Mouse (Mus musculus): ENCODE data around the gene Fbxo44. TPM values are rescaled to one million over a fixed set of nuclear protein-coding genes. Genes with fewer than 3 reads are reported as not detected.

Fbxo44 gene
- polyA plus RNA-seq, 1 experiment from 2014 or later = 1.7 TPM

DNA sequence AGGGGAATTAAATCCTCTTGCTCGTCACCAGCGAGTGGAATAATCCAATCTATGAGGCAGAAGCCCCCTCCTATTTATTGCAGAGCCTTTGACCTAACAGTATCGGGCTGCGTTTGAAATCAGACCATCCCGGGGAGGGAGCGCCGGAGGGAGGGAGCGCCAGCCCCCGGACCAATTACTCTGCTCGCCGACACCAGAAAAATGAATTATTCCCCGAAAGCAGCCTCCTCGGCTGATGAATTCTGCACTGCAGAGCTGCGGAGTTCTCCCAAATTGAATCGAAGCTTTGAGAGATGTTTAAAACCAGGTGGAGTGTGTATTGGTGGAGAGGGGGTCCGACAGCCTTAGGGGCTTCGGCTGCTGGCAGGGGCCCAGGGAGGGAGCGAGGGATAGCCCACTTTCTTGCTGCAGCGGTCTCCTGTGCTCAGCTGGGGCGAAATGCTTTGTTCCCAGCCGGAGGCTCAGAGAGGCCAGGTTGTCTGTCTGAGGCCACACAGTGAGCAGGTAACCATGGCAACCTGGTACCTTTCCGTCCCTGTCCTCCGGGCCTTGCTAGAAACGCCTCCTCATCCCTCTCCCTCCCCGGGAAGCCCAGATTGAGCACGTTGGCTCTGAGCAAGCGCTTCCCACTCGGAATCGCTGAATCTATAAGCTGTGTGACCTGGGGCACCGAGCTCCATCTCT, 13.7 kb upstream of the Fbxo44 start:
- Histone ChIP-seq H3K27ac (no peak overlapping the region), H3K36me3 (ENCODE audit: inconsistent target) (no peaks in the 10 kb centered on the region), H3K79me2 (ENCODE audit: inconsistent target) (no peaks in the 10 kb centered on the region), H3K4me3 (ENCODE audit: inconsistent target) (no peak overlapping the region)
- WGBS (ENCODE audit: missing documents) = 9% methylated on average over 30 of the region's 30 CpGs

DNA sequence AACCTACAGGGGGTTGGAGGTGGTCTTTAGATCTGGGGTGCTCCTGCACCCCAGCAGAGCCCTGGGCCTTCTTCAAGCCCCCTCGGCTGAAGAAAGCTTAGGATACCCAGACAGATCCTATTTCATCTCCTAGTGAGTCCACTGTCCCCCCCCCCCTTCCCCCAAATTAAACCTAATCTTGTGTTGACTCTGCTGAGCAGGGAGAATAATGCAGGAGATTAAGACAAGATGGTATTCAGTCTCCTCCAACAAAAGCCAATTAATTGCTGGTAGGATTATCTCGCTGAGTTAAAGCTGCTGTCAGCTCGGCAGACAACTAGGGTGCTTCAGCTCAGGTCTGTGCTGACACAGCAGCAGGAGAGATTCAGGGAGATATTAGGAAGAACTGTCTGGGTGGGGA, 11.0 kb upstream of the Fbxo44 start:
- 82% methylated on average over 3 of the region's 3 CpGs for WGBS (ENCODE audit: missing documents)
- H3K36me3 ChIP-seq (ENCODE audit: inconsistent target) = no peaks in the 10 kb centered on the region
- H3K4me3 ChIP-seq (ENCODE audit: inconsistent target) = no peak overlapping the region
- H3K27ac ChIP-seq = no peak overlapping the region
- H3K79me2 ChIP-seq (ENCODE audit: inconsistent target) = no peaks in the 10 kb centered on the region

- no peaks in the 10 kb centered on the region for H3K36me3 ChIP-seq (ENCODE audit: inconsistent target)
- H3K79me2 ChIP-seq (ENCODE audit: inconsistent target) = no peaks in the 10 kb centered on the region
- 0% methylated on average over 2 of the region's 2 CpGs for WGBS (ENCODE audit: missing documents)
- no peak overlapping the region for H3K27ac ChIP-seq
- no peak overlapping the region for H3K4me3 ChIP-seq (ENCODE audit: inconsistent target)
Measured at GRCm38 (mm10) chr4:148170842-148171241, 10.6 kb upstream of the Fbxo44 start.

DNA sequence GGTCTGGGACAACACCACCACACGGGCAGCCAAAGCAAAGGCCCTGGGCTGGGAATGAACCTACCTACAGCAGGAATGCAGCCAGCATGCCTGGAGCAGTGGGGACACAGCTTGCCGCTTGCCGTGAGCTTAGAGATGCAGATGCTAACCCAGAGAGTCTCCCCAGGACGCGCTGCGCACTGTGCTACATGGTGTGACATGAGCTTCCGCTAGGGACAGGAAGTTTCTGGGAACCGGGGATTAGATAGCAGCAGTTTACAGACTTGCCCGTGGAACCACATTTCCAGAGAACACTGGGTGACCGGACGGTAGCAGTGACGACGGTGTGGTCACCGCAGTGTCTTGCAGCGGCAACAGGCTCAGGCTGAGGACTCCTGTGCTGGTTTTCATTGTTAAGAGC, 9.3 kb upstream of the Fbxo44 start:
- Histone ChIP-seq H3K4me3 (ENCODE audit: inconsistent target) (no peak overlapping the region), H3K27ac (no peak overlapping the region), H3K36me3 (ENCODE audit: inconsistent target) (no peaks in the 10 kb centered on the region), H3K79me2 (ENCODE audit: inconsistent target) (no peaks in the 10 kb centered on the region)
- WGBS (ENCODE audit: missing documents) = 16% methylated on average over 15 of the region's 15 CpGs

DNA sequence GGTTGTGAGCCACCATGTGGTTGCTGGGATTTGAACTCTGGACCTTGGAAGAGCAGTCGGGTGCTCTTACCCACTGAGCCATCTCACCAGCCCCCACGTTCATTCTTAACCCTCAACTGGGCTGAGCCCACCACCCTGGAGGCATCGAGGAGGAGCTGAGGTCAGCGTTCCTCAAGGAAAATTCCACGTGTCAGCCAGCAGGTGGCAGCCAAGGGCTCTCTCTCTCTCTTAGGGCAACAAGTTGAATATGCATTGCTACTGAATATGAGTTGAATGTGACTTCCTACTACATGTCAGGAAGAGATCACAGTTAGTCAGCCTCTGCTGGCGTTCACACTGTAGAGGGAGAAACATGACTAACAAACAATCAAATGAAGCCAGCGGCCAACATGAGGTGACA, 8.0 kb upstream of the Fbxo44 start:
- Histone ChIP-seq H3K4me3 (ENCODE audit: inconsistent target) (no peak overlapping the region), H3K27ac (no peak overlapping the region), H3K36me3 (ENCODE audit: inconsistent target) (no peaks in the 10 kb centered on the region), H3K79me2 (ENCODE audit: inconsistent target) (no peaks in the 10 kb centered on the region)
- 17% methylated on average over 7 of the region's 7 CpGs for WGBS (ENCODE audit: missing documents)

- Histone ChIP-seq H3K79me2 (ENCODE audit: inconsistent target) (no peaks in the 10 kb centered on the region), H3K4me3 (ENCODE audit: inconsistent target) (no peak overlapping the region), H3K36me3 (ENCODE audit: inconsistent target) (no peaks in the 10 kb centered on the region), H3K27ac (no peak overlapping the region)
- WGBS (ENCODE audit: missing documents) = 17% methylated on average over 2 of the region's 4 CpGs
Measured at GRCm38 (mm10) chr4:148166986-148167385, 6.7 kb upstream of the Fbxo44 start.

DNA sequence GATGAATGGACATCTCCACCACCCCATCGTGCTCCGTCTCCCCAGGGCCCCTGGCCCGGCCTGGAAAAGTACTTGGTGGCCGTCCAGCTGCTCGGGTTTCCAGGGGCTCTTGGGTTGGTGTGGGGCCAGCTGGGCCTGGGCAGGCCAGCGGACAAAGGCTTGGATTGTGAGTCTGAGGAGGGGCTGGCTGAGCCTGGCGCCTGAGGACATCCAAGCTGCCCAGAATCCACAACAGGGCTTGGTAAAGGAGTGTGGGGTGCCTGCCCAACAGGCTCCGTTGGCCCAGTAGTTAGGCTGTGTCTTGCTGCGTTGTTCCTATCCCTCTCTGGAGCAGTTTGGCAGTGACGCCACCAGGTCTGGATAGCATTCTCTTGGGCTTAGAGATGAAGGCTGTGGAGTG, 6.1 kb upstream of the Fbxo44 start:
- Histone ChIP-seq H3K27ac (no peak overlapping the region), H3K36me3 (ENCODE audit: inconsistent target) (no peaks in the 10 kb centered on the region), H3K79me2 (ENCODE audit: inconsistent target) (no peaks in the 10 kb centered on the region), H3K4me3 (ENCODE audit: inconsistent target) (no peak overlapping the region)
- WGBS (ENCODE audit: missing documents) = 24% methylated on average over 10 of the region's 10 CpGs

- WGBS (ENCODE audit: missing documents) = 18% methylated on average over 17 of the region's 17 CpGs
- no peaks in the 10 kb centered on the region for H3K36me3 ChIP-seq (ENCODE audit: inconsistent target)
- no peak overlapping the region for H3K4me3 ChIP-seq (ENCODE audit: inconsistent target)
Measured at GRCm38 (mm10) chr4:148165551-148165950, 5.3 kb upstream of the Fbxo44 start.

GRCm38 (mm10) chr4:148164461-148164860, 4.2 kb upstream of the Fbxo44 start:
- H3K27ac ChIP-seq = no peak overlapping the region
- no peaks in the 10 kb centered on the region for H3K79me2 ChIP-seq (ENCODE audit: inconsistent target)
- WGBS (ENCODE audit: missing documents) = 4% methylated on average over 16 of the region's 16 CpGs
- H3K36me3 ChIP-seq (ENCODE audit: inconsistent target) = no peaks in the 10 kb centered on the region
- no peak overlapping the region for H3K4me3 ChIP-seq (ENCODE audit: inconsistent target)

More at GRCm38 (mm10) chr4:148165551-148165950, 5.3 kb upstream of the Fbxo44 start:
- Histone ChIP-seq H3K79me2 (ENCODE audit: inconsistent target) (no peaks in the 10 kb centered on the region), H3K27ac (no peak overlapping the region)

DNA sequence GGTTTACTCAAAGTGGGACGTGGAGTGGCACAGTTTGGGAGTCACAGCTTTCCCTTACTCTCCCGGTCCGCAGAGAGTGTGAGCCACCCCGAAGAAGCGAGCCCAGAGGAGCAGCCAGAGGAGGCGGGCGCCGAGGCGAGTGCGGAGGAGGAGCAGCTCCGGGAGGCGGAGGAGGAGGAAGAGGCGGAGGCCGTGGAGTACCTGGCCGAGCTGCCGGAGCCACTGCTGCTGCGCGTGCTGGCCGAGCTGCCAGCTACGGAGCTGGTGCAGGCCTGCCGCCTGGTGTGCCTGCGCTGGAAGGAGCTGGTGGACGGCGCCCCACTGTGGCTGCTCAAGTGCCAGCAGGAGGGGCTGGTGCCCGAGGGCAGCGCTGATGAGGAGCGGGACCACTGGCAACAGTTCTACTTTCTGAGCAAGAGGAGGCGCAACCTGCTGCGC, 3.7 kb upstream of the Fbxo44 start:
- Histone ChIP-seq H3K79me2 (ENCODE audit: inconsistent target) (no peaks in the 10 kb centered on the region), H3K4me3 (ENCODE audit: inconsistent target) (no peak overlapping the region), H3K36me3 (ENCODE audit: inconsistent target) (no peaks in the 10 kb centered on the region), H3K27ac (no peak overlapping the region)
- 2% methylated on average over 29 of the region's 29 CpGs for WGBS (ENCODE audit: missing documents)

DNA sequence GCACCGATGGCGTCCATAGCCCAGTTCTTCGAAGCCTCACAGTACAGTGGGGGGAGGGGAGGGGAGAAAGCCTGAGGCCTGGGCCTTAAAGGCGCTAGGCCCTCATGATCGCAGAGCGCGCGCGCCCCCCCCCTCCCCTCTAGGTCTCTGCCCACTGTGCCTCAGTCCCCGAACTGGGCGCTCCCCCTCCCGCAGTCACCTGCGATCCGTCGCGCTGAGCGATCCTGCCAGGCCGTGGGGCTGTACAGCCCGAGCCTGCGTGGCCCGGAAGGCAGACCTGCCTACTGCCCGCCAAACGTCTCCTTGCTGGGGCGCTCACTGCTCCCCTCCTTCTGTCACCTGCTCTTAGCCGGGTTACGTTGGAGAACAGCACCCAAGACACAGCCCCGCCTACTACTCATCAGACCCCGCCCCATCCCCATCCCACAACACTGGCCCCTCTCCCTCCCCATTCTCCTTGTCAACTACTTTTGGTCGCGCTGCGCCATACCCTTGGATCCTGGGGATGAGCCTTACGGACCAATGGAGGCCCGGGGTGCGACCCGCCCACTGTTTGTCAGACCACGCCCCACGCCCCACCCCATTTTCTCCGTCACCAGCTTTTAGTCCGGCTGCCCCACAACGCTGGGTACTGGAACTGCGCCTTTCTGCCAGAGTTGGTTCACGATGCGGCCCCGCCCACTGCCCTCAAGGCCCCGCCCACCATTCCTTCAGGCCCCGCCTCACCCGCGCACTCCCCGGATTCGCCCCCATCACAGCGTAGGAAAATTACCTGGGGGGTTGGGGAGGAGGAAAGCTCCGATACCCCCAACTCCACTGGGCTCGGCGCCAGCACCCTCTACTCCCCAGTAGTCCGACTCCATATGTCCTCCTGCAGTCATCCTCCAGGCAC, 492 bp downstream of the Fbxo44 start:
- 2% methylated on average over 49 of the region's 55 CpGs for WGBS (ENCODE audit: missing documents)
- no peak overlapping the region for H3K27ac ChIP-seq
- H3K79me2 ChIP-seq (ENCODE audit: inconsistent target) = no peaks in the 10 kb centered on the region
- peak overlapping the region; percentile 37 for H3K4me3 ChIP-seq (ENCODE audit: inconsistent target)
- H3K36me3 ChIP-seq (ENCODE audit: inconsistent target) = no peaks in the 10 kb centered on the region

- H3K36me3 ChIP-seq (ENCODE audit: inconsistent target) = no peaks in the 10 kb centered on the region
- 74% methylated on average over 24 of the region's 27 CpGs for WGBS (ENCODE audit: missing documents)
- H3K4me3 ChIP-seq (ENCODE audit: inconsistent target) = peak overlapping the region; percentile 37; the same call in 1 of the 2 replicates
- no peaks in the 10 kb centered on the region for H3K79me2 ChIP-seq (ENCODE audit: inconsistent target)
- H3K27ac ChIP-seq = no peak overlapping the region
Measured at GRCm38 (mm10) chr4:148158436-148159348, 1.6 kb downstream of the Fbxo44 start.

DNA sequence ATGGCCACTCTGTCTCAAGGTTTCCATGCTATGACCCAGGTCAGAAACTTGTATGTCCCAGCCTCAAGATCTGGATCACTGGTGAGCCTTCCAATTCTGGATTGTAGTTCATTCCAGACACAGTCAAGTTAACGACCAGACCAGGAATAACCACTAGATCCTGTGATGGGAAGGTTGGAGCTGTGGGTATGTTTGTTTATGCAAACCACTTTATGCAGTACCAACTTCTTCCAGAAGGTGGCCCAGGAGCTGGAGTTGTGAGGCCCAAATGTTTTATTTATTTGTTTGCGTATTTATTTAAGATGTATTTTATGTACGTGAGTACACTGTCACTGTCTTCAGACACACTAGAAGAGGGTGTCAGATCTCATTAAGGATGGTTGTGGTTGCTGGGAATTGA, 5.3 kb downstream of the Fbxo44 start:
- 70% methylated on average over 3 of the region's 3 CpGs for WGBS (ENCODE audit: missing documents)
- Histone ChIP-seq H3K79me2 (ENCODE audit: inconsistent target) (peaks cover 6% of the 10 kb centered on the region; the same call in 1 of the 2 replicates), H3K27ac (no peak overlapping the region), H3K4me3 (ENCODE audit: inconsistent target) (no peak overlapping the region), H3K36me3 (ENCODE audit: inconsistent target) (no peaks in the 10 kb centered on the region)

DNA sequence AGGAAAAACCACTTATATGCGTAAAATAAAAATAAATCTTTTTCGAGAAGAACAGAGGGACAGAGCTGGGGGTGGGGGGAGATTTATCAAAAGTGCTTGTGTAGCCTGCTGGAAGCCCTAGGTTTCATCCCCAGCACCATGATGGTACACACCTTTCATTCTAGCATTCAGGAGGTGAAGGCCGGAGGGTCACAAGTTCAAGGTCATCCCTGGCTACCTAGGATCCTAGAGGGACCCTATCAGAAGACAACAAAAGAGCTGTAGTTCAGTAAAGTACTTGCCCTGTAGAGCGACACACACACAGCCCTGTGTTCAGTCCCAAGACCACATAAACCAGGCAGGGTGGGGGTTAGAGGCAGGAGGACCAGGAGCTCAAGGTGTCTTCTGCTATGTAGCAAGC, 6.3 kb downstream of the Fbxo44 start:
- no peak overlapping the region for H3K4me3 ChIP-seq (ENCODE audit: inconsistent target)
- no peak overlapping the region for H3K27ac ChIP-seq
- H3K79me2 ChIP-seq (ENCODE audit: inconsistent target) = peaks cover 6% of the 10 kb centered on the region; the same call in 1 of the 2 replicates
- peaks cover 6% of the 10 kb centered on the region; the same call in 1 of the 2 replicates for H3K36me3 ChIP-seq (ENCODE audit: inconsistent target)
- WGBS (ENCODE audit: missing documents) = 93% methylated on average over 4 of the region's 4 CpGs

All from macrophage (primary cell).